ENCODE assay signal across 24 mouse cellular contexts in genomic region chr7:65031741-65032140, GRCm38 (mm10).
DNase-seq lines count a peak whose midpoint lies in the region; ATAC-seq and TF ChIP-seq lines count a peak whose summit lies in the region.
"Had no signal": no experiment of that assay in that cellular context is flagged by ENCODE, and none has a peak within 500 bp of the region (broad histone marks: within the 10 kb centered on the region; RNA-seq: fewer than 3 reads in every experiment).

No protein-coding gene starts in this region.

- WGBS in forebrain, embryonic 14.5 days: 40% methylated on average over 7 of the region's 7 CpGs
- WGBS in forebrain, embryonic 11.5 days: 70% methylated on average over 7 of the region's 7 CpGs
- WGBS in hindbrain, embryonic 14.5 days: 76% methylated on average over 7 of the region's 7 CpGs
- 88% methylated on average over 7 of the region's 7 CpGs for WGBS in hindbrain, embryonic 11.5 days

- H3K4me2 ChIP-seq in forebrain, embryonic 14.5 days (ENCODE audit: low read length): no peak overlapping the region
- no peak overlapping the region for H3K4me2 ChIP-seq in forebrain, embryonic 11.5 days (ENCODE audit: low read depth, low read length, severe bottlenecking)
- no peak overlapping the region for H3K4me2 ChIP-seq in hindbrain, embryonic 14.5 days (replicated peaks)
- no peak overlapping the region for H3K4me2 ChIP-seq in hindbrain, embryonic 11.5 days (replicated peaks; ENCODE audit: low read depth, low read length)
- H3K4me2 ChIP-seq: embryonic facial prominence, embryonic 12.5 days; embryonic facial prominence, embryonic 15.5 days; forebrain, embryonic 12.5 days; heart, embryonic 11.5 days had no signal

- no peak overlapping the region for H3K4me3 ChIP-seq in forebrain, embryonic 14.5 days (ENCODE audit: low read depth, low read length)
- no peak overlapping the region for H3K4me3 ChIP-seq in forebrain, embryonic 11.5 days (ENCODE audit: low read depth, low read length)
- H3K4me3 ChIP-seq in hindbrain, embryonic 14.5 days (replicated peaks; ENCODE audit: low read length): no peak overlapping the region
- H3K4me3 ChIP-seq in hindbrain, embryonic 11.5 days (ENCODE audit: low read depth, low read length): no peak overlapping the region
- H3K4me3 ChIP-seq: embryonic facial prominence, embryonic 12.5 days; embryonic facial prominence, embryonic 15.5 days; forebrain, embryonic 12.5 days; heart, adult 2 months had no signal

- H3K9ac ChIP-seq in forebrain, embryonic 14.5 days (ENCODE audit: low read length): no peak overlapping the region
- H3K9ac ChIP-seq in forebrain, embryonic 11.5 days (ENCODE audit: low read length): no peak overlapping the region
- no peak overlapping the region for H3K9ac ChIP-seq in hindbrain, embryonic 14.5 days
- no peak overlapping the region for H3K9ac ChIP-seq in hindbrain, embryonic 11.5 days (ENCODE audit: low read depth, low read length)
- H3K9ac ChIP-seq: embryonic facial prominence, embryonic 12.5 days; embryonic facial prominence, embryonic 15.5 days; forebrain, embryonic 12.5 days had no signal

- H3K36me3 ChIP-seq in forebrain, embryonic 14.5 days (ENCODE audit: control insufficient read depth, insufficient read depth, low read length): no peaks in the 10 kb centered on the region
- no peaks in the 10 kb centered on the region for H3K36me3 ChIP-seq in forebrain, embryonic 11.5 days (ENCODE audit: control insufficient read depth, insufficient read depth, low read length)
- H3K36me3 ChIP-seq in hindbrain, embryonic 14.5 days (replicated peaks; ENCODE audit: control insufficient read depth, insufficient read depth): no peaks in the 10 kb centered on the region
- H3K36me3 ChIP-seq in hindbrain, embryonic 11.5 days (ENCODE audit: control insufficient read depth, insufficient read depth, low read length): no peaks in the 10 kb centered on the region
- H3K36me3 ChIP-seq: embryonic facial prominence, embryonic 12.5 days; embryonic facial prominence, embryonic 15.5 days; forebrain, embryonic 12.5 days; G1E had no signal

- no peak overlapping the region for H3K27ac ChIP-seq in forebrain, embryonic 14.5 days (ENCODE audit: low read depth, low read length)
- no peak overlapping the region for H3K27ac ChIP-seq in forebrain, embryonic 11.5 days (ENCODE audit: low read depth, low read length)
- H3K27ac ChIP-seq in hindbrain, embryonic 14.5 days: 0 out of 2 replicates have a peak overlapping the region, but pooled peaks have one; percentile 4
- no peak overlapping the region for H3K27ac ChIP-seq in hindbrain, embryonic 11.5 days (ENCODE audit: low read depth, low read length)
- H3K27ac ChIP-seq: embryonic facial prominence, embryonic 12.5 days; embryonic facial prominence, embryonic 15.5 days; forebrain, embryonic 12.5 days; heart, adult 2 months had no signal

- TF ChIP-seq CTCF in brain, embryonic 14.5 days (IDR thresholded peaks at IDR 0.05; ENCODE audit: borderline replicate concordance, extremely low read depth, insufficient read depth, insufficient read length): no peak

- ATAC-seq in forebrain, embryonic 14.5 days: no peak
- ATAC-seq in forebrain, embryonic 11.5 days (replicated peaks; ENCODE audit: low FRiP score): no peak
- ATAC-seq in hindbrain, embryonic 14.5 days (ENCODE audit: low FRiP score): no peak
- ATAC-seq in hindbrain, embryonic 11.5 days (ENCODE audit: low FRiP score): no peak
- ATAC-seq: activated CD4-positive, CD25-positive, alpha-beta regulatory T cell, adult 4 months; intestine, postnatal 0 days had no signal

- DNase-seq in forebrain, embryonic 14.5 days (ENCODE audit: low spot score): peak; percentile 52
- no peak for DNase-seq in forebrain, embryonic 11.5 days (ENCODE audit: low spot score)
- no peak for DNase-seq in hindbrain, embryonic 14.5 days (ENCODE audit: low spot score)
- no peak for DNase-seq in hindbrain, embryonic 11.5 days (ENCODE audit: low spot score)
- DNase-seq in Muller cell, postnatal 12 days (ENCODE audit: inconsistent ontology term): peak; percentile 49
- peak; percentile 78 for DNase-seq in brain, embryonic 14.5 days (ENCODE audit: low read depth)
- no peak for DNase-seq in adrenal gland, postnatal 25 days
- DNase-seq: adrenal gland, adult 8-10 months; adrenal gland, postnatal 36 days; B cell, adult 2 months; cerebellum, adult 11 months; cerebellum, adult 2 months; cerebellum, adult 9-11 months; cerebellum, postnatal 25 days; gastrocnemius, postnatal 25 days; heart, adult 2 months; kidney, adult 2 months had no signal

- no peaks in the 10 kb centered on the region for H3K27me3 ChIP-seq in forebrain, embryonic 14.5 days (replicated peaks; ENCODE audit: control insufficient read depth, insufficient read depth, low read length)
- no peaks in the 10 kb centered on the region for H3K27me3 ChIP-seq in forebrain, embryonic 11.5 days (ENCODE audit: control insufficient read depth, insufficient read depth, low read length)
- no peaks in the 10 kb centered on the region for H3K27me3 ChIP-seq in hindbrain, embryonic 14.5 days (ENCODE audit: control insufficient read depth, insufficient read depth, low read length)
- H3K27me3 ChIP-seq in hindbrain, embryonic 11.5 days (ENCODE audit: control insufficient read depth, insufficient read depth, low read length): no peaks in the 10 kb centered on the region
- H3K27me3 ChIP-seq: embryonic facial prominence, embryonic 12.5 days; embryonic facial prominence, embryonic 15.5 days; forebrain, embryonic 12.5 days had no signal

- TF ChIP-seq POLR2A in brain, embryonic 14.5 days (IDR thresholded peaks at IDR 0.05; ENCODE audit: borderline replicate concordance, extremely low read depth, insufficient read depth, insufficient read length, poor library complexity, severe bottlenecking): no peak

- H3K9me3 ChIP-seq in forebrain, embryonic 14.5 days (replicated peaks; ENCODE audit: control insufficient read depth, low read length): no peaks in the 10 kb centered on the region
- no peaks in the 10 kb centered on the region for H3K9me3 ChIP-seq in forebrain, embryonic 11.5 days (ENCODE audit: control insufficient read depth, low read length)
- no peaks in the 10 kb centered on the region for H3K9me3 ChIP-seq in hindbrain, embryonic 14.5 days (ENCODE audit: control insufficient read depth, low read length)
- H3K9me3 ChIP-seq in hindbrain, embryonic 11.5 days (ENCODE audit: control insufficient read depth, low read length): no peaks in the 10 kb centered on the region
- H3K9me3 ChIP-seq: embryonic facial prominence, embryonic 12.5 days; embryonic facial prominence, embryonic 15.5 days; forebrain, embryonic 12.5 days had no signal

- H3K4me1 ChIP-seq in forebrain, embryonic 14.5 days (ENCODE audit: control insufficient read depth, insufficient read depth, low read length): no peaks in the 10 kb centered on the region
- no peaks in the 10 kb centered on the region for H3K4me1 ChIP-seq in forebrain, embryonic 11.5 days (replicated peaks; ENCODE audit: control insufficient read depth, insufficient read depth, low read length)
- H3K4me1 ChIP-seq in hindbrain, embryonic 14.5 days (replicated peaks; ENCODE audit: control insufficient read depth, insufficient read depth, low read length): 0 out of 2 replicates have a peak, but pooled peaks cover 2% of the 10 kb centered on the region
- H3K4me1 ChIP-seq in hindbrain, embryonic 11.5 days (replicated peaks; ENCODE audit: control insufficient read depth, insufficient read depth, low read length): no peaks in the 10 kb centered on the region
- H3K4me1 ChIP-seq: embryonic facial prominence, embryonic 12.5 days; embryonic facial prominence, embryonic 15.5 days had no signal

Comparison
In these comparisons a context has a peak if more than half of its experiments do, and no peak if none do; other contexts are left out.
1. DNase-seq: peak in forebrain, embryonic 14.5 days (single experiment), Muller cell, postnatal 12 days (single experiment) and brain, embryonic 14.5 days (single experiment); none in forebrain, embryonic 11.5 days (single experiment), hindbrain, embryonic 14.5 days (single experiment), hindbrain, embryonic 11.5 days (single experiment) and adrenal gland, postnatal 25 days (single experiment).